Mouse (Mus musculus) testis, adult 2 months (tissue): ENCODE results near the gene Ppef2.

ENCODE experiments used
- CTCF ChIP-seq: fragments of 200-500 bp; IDR thresholded peaks from 2 replicates; pipeline ENCODE4 v1.5.1; 2012; ENCODE audit warnings: low read depth, mild to moderate bottlenecking, inconsistent platforms, low read length, moderate library complexity; ENCODE audit not compliant: control insufficient read depth, insufficient read depth, insufficient replicate concordance
- POLR2A ChIP-seq: fragments of 200-500 bp; IDR thresholded peaks from 2 replicates; pipeline ENCODE4 v1.6.1; 2012; ENCODE audit warnings: low read depth, mild to moderate bottlenecking, inconsistent platforms, low read length, moderate library complexity; ENCODE audit not compliant: control insufficient read depth

- TF ChIP-seq POLR2A (no peak), CTCF (no peak)
These were observed 27.0 kb upstream of the Ppef2 start for GRCm38 (mm10) chr5:92283107-92283506.
